Mouse (Mus musculus) left cerebral cortex, postnatal 10 days (tissue): ENCODE data around the gene Pdia6. TPM values are rescaled to one million over a fixed set of nuclear protein-coding genes. Genes with fewer than 3 reads are reported as not detected.
A peak's percentile ranks its signal among the peaks of the same experiment; 100 is the strongest.

Experiments used
- DNase-seq, 2 experiments: peaks; one replicate each; pipeline ENCODE4 v3.0.0; 2021 to 2022; ENCODE audit warnings: low spot score in 2 of 2, mixed read lengths in 1 of 2; ENCODE audit errors: extremely low spot score in 1 of 2
- intact Hi-C: fragments of 180-260 bp; cut with DNase I; formaldehyde crosslinking; loops from one replicate; pipeline ENCODE4 v1.15.1; 2025
- total RNA-seq, 2 experiments: library from RNA; stranded (reverse); gene quantifications; 2 replicates each; pipeline ENCODE4 v1.2.3; 2021

Gene Pdia6
- total RNA-seq, 2 experiments from 2014 or later: 104 to 113 TPM

DNA sequence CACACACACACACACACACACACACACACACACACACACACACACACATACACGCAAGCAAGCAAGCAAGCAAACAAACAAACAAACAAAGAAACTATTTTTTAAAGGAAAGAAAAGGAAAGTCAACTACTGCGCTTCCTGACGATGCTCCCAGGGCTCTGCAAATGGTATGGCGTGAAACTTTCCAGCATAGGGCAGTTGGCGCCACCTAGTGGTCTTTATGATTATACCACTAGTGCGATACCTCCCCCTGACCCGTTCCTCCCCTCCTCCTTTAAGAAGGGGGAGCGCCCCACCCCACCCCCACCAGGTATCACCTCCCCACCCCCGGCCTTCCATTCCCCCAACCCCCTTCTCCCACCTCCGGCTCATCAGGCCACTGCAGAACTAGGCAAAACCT is 9.4 kb upstream of the Pdia6 start:
- intact Hi-C loops: loop anchor here (2.0 to 5.0 kb wide), 2 partner anchors 224 to 445 kb away; partner anchors contain the start of gene E2f6
- DNase-seq: peak; percentile 62 to 67

- no peak for DNase-seq
- intact Hi-C loops: loop anchor here (5.0 kb wide), 1 partner anchor 446 kb away; the partner anchor contains the start of gene E2f6
These were observed 7.9 kb upstream of the Pdia6 start for GRCm38 (mm10) chr12:17258431-17258830.

DNA sequence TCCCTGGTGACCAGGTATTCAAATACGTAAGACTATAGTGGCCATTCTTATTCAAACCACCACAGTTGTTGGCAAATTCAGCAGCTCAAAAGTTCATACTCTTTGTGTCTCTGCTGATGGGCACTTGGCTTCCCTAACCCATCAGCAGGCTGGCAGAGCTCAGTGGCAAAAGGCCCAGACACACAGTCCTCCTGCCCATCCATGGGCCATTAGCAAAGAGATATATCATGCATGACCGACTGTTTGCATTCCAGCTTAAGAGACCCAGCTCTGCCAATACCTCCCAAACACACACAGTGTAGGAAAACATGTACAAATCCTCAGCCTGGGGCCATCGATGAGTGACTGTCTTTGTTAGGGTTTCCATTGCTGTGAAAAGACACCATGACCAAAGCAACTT is 5.3 kb upstream of the Pdia6 start:
- intact Hi-C loops: no loop called here

DNA sequence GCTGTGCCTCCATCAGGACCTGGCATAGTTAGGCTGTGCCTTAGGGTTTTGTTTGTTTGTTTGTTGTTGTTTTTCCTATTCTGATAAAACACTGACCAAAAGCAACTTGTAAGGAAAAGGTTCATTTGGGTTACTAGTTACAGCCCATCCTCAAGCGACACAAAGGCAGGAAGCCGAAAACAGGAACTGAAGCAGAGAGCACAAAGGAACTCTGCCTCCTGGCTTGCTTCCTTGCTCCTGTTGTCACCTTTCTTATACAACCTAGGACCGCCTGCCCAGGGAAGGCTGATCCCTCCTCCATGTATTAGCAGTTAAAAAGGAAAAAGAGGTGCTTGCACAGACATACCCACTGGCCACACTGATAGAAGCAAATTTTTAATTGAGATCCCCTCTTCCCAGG is 2.5 kb upstream of the Pdia6 start:
- DNase-seq: no peak
- intact Hi-C loops: no loop called here

More for the DNA sequence above, 5.3 kb upstream of the Pdia6 start:
- no peak for DNase-seq

- DNase-seq: no peak
- intact Hi-C loops: no loop called here
These were observed 1.5 kb upstream of the Pdia6 start for GRCm38 (mm10) chr12:17264826-17265225.

DNA sequence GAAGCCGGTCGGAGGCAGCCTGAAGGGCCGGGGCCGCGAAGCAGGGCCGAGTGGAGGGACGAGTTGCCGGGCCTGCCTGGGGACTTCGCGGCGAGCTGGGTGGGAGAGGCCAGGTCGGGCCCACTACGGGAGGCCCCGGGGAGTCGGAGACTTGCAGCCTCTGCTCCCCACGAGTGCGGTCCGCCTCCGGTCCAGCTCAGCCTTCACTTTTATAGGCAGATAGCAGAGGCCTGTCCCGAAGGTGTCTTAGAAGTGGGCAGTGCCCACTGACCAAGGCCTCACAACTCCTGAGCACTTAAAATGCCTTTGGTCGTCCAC is 287 bp downstream of the Pdia6 start:
- no peak for DNase-seq
- intact Hi-C loops: no loop called here

DNA sequence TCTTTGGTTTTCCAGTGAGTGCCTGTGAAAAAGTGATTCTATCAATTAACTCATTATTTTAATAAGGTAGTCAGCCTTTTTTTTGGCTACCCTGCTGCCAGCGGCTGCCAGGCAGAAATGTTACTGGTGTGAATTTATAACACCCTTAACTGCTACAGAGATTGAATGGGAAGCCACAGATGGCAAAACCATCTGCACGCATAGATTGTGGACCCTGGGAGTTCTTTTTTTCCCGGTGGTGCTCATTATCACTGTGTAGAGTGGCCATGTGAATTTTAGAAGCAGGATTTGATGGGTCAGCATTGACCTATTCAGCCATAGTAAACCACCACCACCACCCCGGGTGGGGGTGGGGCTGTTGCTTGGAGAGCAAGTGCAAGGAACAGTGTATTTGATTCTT is 971 bp downstream of the Pdia6 start:
- intact Hi-C loops: no loop called here
- DNase-seq: peak in 1 of 2 experiments; percentile 63

- DNase-seq: peak in 1 of 2 experiments; percentile 74
- intact Hi-C loops: no loop called here
These were observed 4.9 kb downstream of the Pdia6 start for GRCm38 (mm10) chr12:17271272-17271671.

GRCm38 (mm10) chr12:17273841-17274240 is 7.5 kb downstream of the Pdia6 start:
- intact Hi-C loops: no loop called here
- no peak for DNase-seq

- intact Hi-C loops: no loop called here
These were observed 22.2 kb downstream of the Pdia6 start for GRCm38 (mm10) chr12:17288496-17288895.

DNA sequence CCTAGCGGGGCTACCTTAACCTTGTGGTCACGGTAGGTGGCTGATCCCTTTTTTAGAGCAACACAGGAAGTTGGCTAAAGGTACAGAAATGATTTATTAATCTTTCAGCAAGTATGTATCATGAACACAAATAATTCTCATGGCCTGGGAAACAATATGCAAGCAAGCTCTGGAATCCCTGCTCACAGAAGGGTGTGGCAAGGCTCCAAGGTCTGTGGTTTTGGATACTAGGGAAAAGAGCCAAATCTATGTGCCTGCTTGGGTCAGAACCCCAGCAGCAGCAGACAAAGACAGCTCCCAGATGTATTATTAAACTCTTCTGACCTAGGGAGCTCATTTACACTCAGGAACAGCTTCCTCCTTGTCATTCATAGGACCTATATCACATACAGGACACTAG is 22.7 kb downstream of the Pdia6 start:
- intact Hi-C loops: no loop called here
- no peak for DNase-seq

More at GRCm38 (mm10) chr12:17288496-17288895, 22.2 kb downstream of the Pdia6 start:
- no peak for DNase-seq

GRCm38 (mm10) chr12:17289913-17290312 is 23.6 kb downstream of the Pdia6 start:
- intact Hi-C loops: no loop called here
- no peak for DNase-seq

DNA sequence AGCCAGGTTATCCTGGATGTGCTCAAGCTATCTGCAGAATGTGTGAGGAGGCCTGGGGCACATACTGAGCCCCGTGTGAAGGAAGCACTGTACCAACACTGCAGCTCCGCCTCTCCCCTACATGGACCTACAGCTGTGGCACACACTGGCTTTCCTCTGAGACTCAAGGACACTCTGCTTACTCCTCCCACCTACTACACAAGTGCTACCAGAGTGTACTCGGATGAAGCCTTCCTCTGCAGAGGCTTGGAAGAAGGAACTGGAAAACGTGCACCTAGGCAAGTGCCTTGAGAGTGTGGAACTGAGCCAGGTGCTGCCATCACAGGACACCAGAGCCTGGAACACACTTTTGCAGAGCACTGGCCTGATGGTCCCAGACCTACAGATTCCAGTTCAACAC is 24.2 kb downstream of the Pdia6 start:
- DNase-seq: no peak
- intact Hi-C loops: no loop called here

DNA sequence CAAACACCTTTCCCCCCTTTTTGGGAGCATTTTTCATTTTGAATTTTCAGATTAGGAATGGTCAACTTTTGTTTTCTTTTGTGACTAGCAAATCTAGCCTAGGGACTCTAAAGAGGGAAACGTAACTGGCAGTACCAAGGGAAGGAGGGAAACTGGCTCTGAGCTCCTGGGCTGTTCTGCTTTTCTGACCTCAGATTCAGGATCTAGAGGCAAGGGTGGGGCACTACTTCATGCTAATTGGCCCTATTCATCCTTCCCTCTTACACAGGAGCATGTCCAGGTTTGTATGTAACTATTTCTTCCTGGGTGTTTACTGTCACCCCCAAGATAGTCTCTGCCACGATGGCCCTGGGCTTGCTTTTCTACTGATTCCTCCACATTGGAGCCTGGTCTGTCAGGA is 30.6 kb downstream of the Pdia6 start:
- DNase-seq: no peak
- intact Hi-C loops: no loop called here

DNA sequence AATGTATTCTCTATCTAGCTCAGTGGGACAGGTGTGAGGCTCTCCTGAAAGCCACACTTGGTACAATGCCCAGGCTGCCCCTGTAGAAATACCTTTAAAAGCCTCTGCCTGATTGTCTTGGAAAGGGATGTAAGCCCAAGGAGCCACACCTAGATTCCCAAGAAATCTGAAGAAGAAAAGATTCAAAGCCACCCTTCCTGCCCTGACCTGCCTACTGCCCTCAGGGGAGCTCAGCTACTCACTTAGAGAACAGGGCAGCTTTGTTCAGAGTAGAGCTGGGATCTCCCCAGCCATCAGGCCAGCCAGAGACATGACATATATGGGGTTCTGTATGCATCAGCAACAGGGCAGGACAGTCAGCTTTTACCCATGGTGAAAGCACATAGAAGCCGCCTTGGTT is 33.6 kb downstream of the Pdia6 start:
- DNase-seq: no peak
- intact Hi-C loops: no loop called here

GRCm38 (mm10) chr12:17305445-17305844 is 39.1 kb downstream of the Pdia6 start:
- no peak for DNase-seq
- intact Hi-C loops: no loop called here

GRCm38 (mm10) chr12:17308246-17308645 is 41.9 kb downstream of the Pdia6 start:
- intact Hi-C loops: no loop called here

DNA sequence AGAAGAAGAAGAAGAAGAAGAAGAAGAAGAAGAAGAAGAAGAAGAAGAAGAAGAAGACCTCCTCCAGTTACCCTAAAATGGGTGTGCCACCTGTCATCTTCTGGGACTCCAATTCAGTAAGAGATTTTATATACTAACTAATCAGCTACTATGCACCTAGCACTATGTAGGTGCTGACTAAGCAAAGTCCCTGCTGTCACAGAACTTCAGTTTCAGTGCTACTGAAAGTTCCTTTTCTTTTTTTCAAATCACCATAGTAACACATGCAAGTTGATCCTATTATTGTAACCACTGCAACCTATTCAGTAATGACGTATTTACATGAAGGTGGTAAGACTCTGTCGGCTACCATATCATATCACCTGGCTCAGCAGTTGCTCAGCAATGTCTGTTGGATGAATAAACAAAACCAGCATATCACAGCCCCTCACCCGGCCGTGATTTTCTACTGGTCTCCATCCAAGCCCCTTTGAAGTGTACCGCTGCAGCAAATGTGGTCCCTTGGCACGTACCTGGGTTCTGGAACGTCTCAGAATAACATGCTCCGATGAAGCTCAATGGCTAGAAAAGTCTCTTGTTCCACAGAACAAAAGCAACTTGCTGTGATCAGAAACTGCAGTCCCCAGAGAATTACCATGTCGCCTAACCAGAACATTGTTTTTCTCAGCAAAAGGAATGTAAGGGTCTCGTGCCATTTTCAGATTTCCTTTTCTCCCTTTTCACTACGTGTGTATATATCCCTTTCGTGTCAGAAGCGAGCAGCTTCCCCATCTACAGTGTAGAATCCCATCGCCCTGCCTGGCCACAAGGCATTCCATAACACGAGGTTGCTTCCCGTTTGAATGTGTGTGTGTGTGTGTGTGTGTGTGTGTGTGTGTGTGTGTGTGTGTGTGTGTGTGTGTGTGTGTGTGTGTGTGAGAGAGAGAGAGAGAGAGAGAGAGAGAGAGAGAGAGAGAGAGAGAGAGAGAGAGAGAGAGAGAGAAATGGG is 44.8 kb downstream of the Pdia6 start:
- no peak for DNase-seq
- intact Hi-C loops: no loop called here

More at GRCm38 (mm10) chr12:17308246-17308645, 41.9 kb downstream of the Pdia6 start:
- no peak for DNase-seq

DNA sequence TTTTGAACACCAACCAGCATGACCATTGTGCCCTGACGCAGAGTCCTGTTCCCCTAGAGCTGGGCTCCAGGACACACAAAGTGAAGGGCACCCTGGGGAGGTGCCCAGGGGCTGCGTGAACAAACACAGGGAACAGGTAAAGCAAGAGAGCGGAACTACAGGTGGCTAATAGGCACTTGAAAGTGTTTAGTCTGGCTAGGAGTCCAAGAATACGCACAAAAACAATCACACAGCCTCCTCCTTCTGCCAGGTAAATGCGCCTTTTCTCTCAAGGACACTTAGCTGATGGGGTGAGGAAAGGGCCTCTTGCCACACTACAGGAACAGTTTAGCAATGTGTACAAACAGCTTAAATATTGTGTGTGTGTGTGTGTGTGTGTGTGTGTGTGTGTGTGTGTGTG is 49.8 kb downstream of the Pdia6 start:
- intact Hi-C loops: no loop called here
- DNase-seq: no peak

DNA sequence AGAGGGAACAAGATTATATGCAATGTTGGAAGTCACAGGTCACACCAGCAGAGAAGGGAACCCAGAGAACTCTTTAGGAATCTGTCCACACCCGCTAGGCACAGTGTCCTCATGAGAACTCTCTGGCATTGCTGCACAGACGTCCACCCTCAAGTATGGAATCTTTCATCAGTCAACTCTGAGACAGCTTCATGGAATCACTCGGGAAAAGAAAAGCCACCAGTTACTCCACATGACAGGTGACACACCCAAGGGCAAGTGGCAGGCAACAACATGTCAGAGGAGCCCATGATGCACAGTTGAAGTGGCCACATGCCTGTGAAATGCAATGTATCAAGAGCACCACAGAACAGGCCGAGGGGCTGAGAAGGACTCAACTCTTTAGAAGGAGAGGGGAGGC is 51.6 kb downstream of the Pdia6 start:
- intact Hi-C loops: no loop called here
- DNase-seq: no peak
